Mouse (Mus musculus): ENCODE data around the gene Zfp111.

GRCm38 (mm10) chr7:24210296-24210695, 947 bp downstream of the Zfp111 start:
- TF ChIP-seq POLR2A (IDR thresholded peaks at IDR 0.05; ENCODE audit: low read depth, low read length) (no peak), CTCF (conservative IDR thresholded peaks at IDR 0.05; ENCODE audit: insufficient read depth, insufficient read length, low read depth, low read length) (no peak)
